Mouse (Mus musculus) midbrain, embryonic 14.5 days (tissue): Measurements from ENCODE around the gene Mcemp1. TPM values are rescaled to one million over a fixed set of nuclear protein-coding genes. Genes with fewer than 3 reads are reported as not detected.

Experiments used
- ATAC-seq: fragments of 200-750 bp; cut with Nextera tagmentation; 2 replicates; pipeline ENCODE4 v1.8.0; 2017; ENCODE audit warnings: moderate number of reproducible peaks, moderate library complexity; ENCODE audit not compliant: low FRiP score, low TSS enrichment
- DNase-seq: peaks from one replicate; pipeline ENCODE4 v3.0.0-alpha.2; 2015
- H3K27ac ChIP-seq: fragments of 300-500 bp; sonication (generic); replicated peaks from 2 replicates; pipeline ENCODE4 v1.5.1; 2014; ENCODE audit warnings: mild to moderate bottlenecking, low read depth, low read length, moderate library complexity
- H3K27me3 ChIP-seq: fragments of 300-500 bp; sonication (generic); 2 replicates; pipeline ENCODE4 v1.6.1; 2014; ENCODE audit warnings: low read length, control low read depth, mixed read lengths; ENCODE audit not compliant: control insufficient read depth, insufficient read depth
- H3K36me3 ChIP-seq: fragments of 300-500 bp; sonication (generic); 2 replicates; pipeline ENCODE4 v1.6.1; 2014; ENCODE audit warnings: low read length, control low read depth; ENCODE audit not compliant: control insufficient read depth, insufficient read depth
- H3K4me1 ChIP-seq: fragments of 300-500 bp; sonication (generic); 2 replicates; pipeline ENCODE4 v1.6.1; 2014; ENCODE audit warnings: mild to moderate bottlenecking, antibody characterized with exemption, low read length, control low read depth; ENCODE audit not compliant: control insufficient read depth, insufficient read depth
- H3K4me2 ChIP-seq: fragments of 300-500 bp; sonication (generic); 2 replicates; pipeline ENCODE4 v1.6.1; 2014; ENCODE audit warnings: mild to moderate bottlenecking, low read length, moderate library complexity
- H3K4me3 ChIP-seq: fragments of 300-500 bp; sonication (generic); replicated peaks from 2 replicates; pipeline ENCODE4 v1.5.1; 2014; ENCODE audit warnings: low read depth, low read length
- H3K9ac ChIP-seq: fragments of 300-500 bp; sonication (generic); replicated peaks from 2 replicates; pipeline ENCODE4 v1.6.1; 2014; ENCODE audit warnings: mild to moderate bottlenecking, low read length, moderate library complexity
- H3K9me3 ChIP-seq: fragments of 300-500 bp; sonication (generic); 2 replicates; pipeline ENCODE4 v1.6.1; 2016; ENCODE audit warnings: low read length, control low read depth, mixed read lengths; ENCODE audit not compliant: control insufficient read depth
- WGBS: fragments of 180-500 bp; shearing (Covaris S2); extraction: QIAGEN DNeasy Blood & Tissue Kit; methylation state at CpG from one replicate; pipeline ENCODE4 v1.1.7; 2014; 5-methylcytosine and 5-hydroxymethylcytosine counted together
- polyA plus RNA-seq: library from polyadenylated mRNA; unstranded; fragments of >200 nt; fragmentation: Nextera tagmentation; extraction: Ambion mirVana; gene quantifications from 2 replicates; pipeline ENCODE4 v1.2.1, GENCODE M21; 2014

The Mcemp1 gene
- polyA plus RNA-seq, 1 experiment from 2014 or later: 0.14 TPM

- no peaks in the 10 kb centered on the region for H3K36me3 ChIP-seq
- H3K27me3 ChIP-seq: no peaks in the 10 kb centered on the region
- no peak within 1 kb of the TSS for H3K9ac ChIP-seq
- no peak within 1 kb of the TSS for H3K27ac ChIP-seq
- no peaks in the 10 kb centered on the region for H3K9me3 ChIP-seq
- no peak for ATAC-seq
- no peak within 1 kb of the TSS for H3K4me2 ChIP-seq
- H3K4me3 ChIP-seq: no peak within 1 kb of the TSS
- 83% methylated on average over 3 of the region's 3 CpGs for WGBS
- no peaks in the 10 kb centered on the region for H3K4me1 ChIP-seq
- DNase-seq: no peak
Observed at GRCm38 (mm10) chr8:3694121-3694520, 28.6 kb downstream of the Mcemp1 start, which contains the start of gene Fcer2a. TSS of gene Fcer2a (minus strand) at chr8:3694175.

- DNase-seq (no peak), ATAC-seq (no peak)
- Histone ChIP-seq H3K36me3 (no peaks in the 10 kb centered on the region), H3K4me2 (no peak overlapping the region), H3K9ac (no peak overlapping the region), H3K27me3 (no peaks in the 10 kb centered on the region), H3K4me1 (no peaks in the 10 kb centered on the region), H3K4me3 (no peak overlapping the region), H3K9me3 (no peaks in the 10 kb centered on the region), H3K27ac (no peak overlapping the region)
- 95% methylated on average over 1 of the region's 1 CpGs for WGBS
Observed at GRCm38 (mm10) chr8:3701491-3701890, 35.9 kb downstream of the Mcemp1 start.

GRCm38 (mm10) chr8:3705711-3706110 lies 40.2 kb downstream of the Mcemp1 start:
- H3K4me1 ChIP-seq: no peaks in the 10 kb centered on the region
- H3K4me2 ChIP-seq: no peak overlapping the region
- DNase-seq (no peak), ATAC-seq (no peak)
- H3K9me3 ChIP-seq: no peaks in the 10 kb centered on the region
- H3K4me3 ChIP-seq: no peak overlapping the region
- no peaks in the 10 kb centered on the region for H3K36me3 ChIP-seq
- H3K27me3 ChIP-seq: no peaks in the 10 kb centered on the region
- H3K27ac ChIP-seq: no peak overlapping the region
- WGBS: 59% methylated on average over 4 of the region's 4 CpGs
- H3K9ac ChIP-seq: no peak overlapping the region

- Histone ChIP-seq H3K36me3 (no peaks in the 10 kb centered on the region), H3K27me3 (no peaks in the 10 kb centered on the region), H3K4me1 (no peaks in the 10 kb centered on the region), H3K4me2 (no peak overlapping the region), H3K27ac (no peak overlapping the region), H3K9ac (no peak overlapping the region), H3K4me3 (no peak overlapping the region), H3K9me3 (no peaks in the 10 kb centered on the region)
- WGBS: 79% methylated on average over 7 of the region's 7 CpGs
- ATAC-seq (no peak), DNase-seq (no peak)
Observed at GRCm38 (mm10) chr8:3707611-3708010, 42.1 kb downstream of the Mcemp1 start.

GRCm38 (mm10) chr8:3710312-3710711 lies 44.8 kb downstream of the Mcemp1 start:
- no peak overlapping the region for H3K4me2 ChIP-seq
- no peak for DNase-seq
- WGBS: 87% methylated on average over 3 of the region's 3 CpGs

GRCm38 (mm10) chr8:3711646-3712045 lies 46.1 kb downstream of the Mcemp1 start:
- no peak overlapping the region for H3K9ac ChIP-seq
- no peaks in the 10 kb centered on the region for H3K9me3 ChIP-seq
- no peak overlapping the region for H3K4me3 ChIP-seq
- H3K36me3 ChIP-seq: no peaks in the 10 kb centered on the region
- WGBS: 73% methylated on average over 2 of the region's 2 CpGs
- ATAC-seq: no peak
- H3K27ac ChIP-seq: no peak overlapping the region
- H3K27me3 ChIP-seq: no peaks in the 10 kb centered on the region
- no peak overlapping the region for H3K4me2 ChIP-seq
- DNase-seq: no peak
- H3K4me1 ChIP-seq: no peaks in the 10 kb centered on the region

More at GRCm38 (mm10) chr8:3710312-3710711, 44.8 kb downstream of the Mcemp1 start:
- no peaks in the 10 kb centered on the region for H3K9me3 ChIP-seq
- no peaks in the 10 kb centered on the region for H3K36me3 ChIP-seq
- H3K27me3 ChIP-seq: no peaks in the 10 kb centered on the region
- no peak overlapping the region for H3K27ac ChIP-seq
- H3K4me3 ChIP-seq: no peak overlapping the region
- no peak overlapping the region for H3K9ac ChIP-seq
- H3K4me1 ChIP-seq: no peaks in the 10 kb centered on the region
- no peak for ATAC-seq

- 88% methylated on average over 12 of the region's 12 CpGs for WGBS
- H3K9me3 ChIP-seq: no peaks in the 10 kb centered on the region
- no peaks in the 10 kb centered on the region for H3K27me3 ChIP-seq
- no peak overlapping the region for H3K4me3 ChIP-seq
- H3K4me2 ChIP-seq: no peak overlapping the region
- no peak for ATAC-seq
- no peak overlapping the region for H3K27ac ChIP-seq
- no peak for DNase-seq
- no peaks in the 10 kb centered on the region for H3K36me3 ChIP-seq
- no peaks in the 10 kb centered on the region for H3K4me1 ChIP-seq
- no peak overlapping the region for H3K9ac ChIP-seq
Observed at GRCm38 (mm10) chr8:3717321-3717954, 51.9 kb downstream of the Mcemp1 start.

GRCm38 (mm10) chr8:3718559-3718958 lies 53.0 kb downstream of the Mcemp1 start:
- H3K4me2 ChIP-seq: no peak overlapping the region
- H3K4me1 ChIP-seq: no peaks in the 10 kb centered on the region
- H3K27me3 ChIP-seq: no peaks in the 10 kb centered on the region
- no peak overlapping the region for H3K4me3 ChIP-seq
- ATAC-seq: 0 out of 2 replicates have a peak, but pooled peaks have one; percentile 27
- 18% methylated on average over 14 of the region's 14 CpGs for WGBS
- H3K9ac ChIP-seq: no peak overlapping the region
- peak; percentile 56 for DNase-seq
- no peaks in the 10 kb centered on the region for H3K9me3 ChIP-seq
- H3K36me3 ChIP-seq: no peaks in the 10 kb centered on the region
- no peak overlapping the region for H3K27ac ChIP-seq
